Mouse (Mus musculus): ENCODE data around the gene Hspa1a. TPM values are rescaled to one million over a fixed set of nuclear protein-coding genes. Genes with fewer than 3 reads are reported as not detected.

Hspa1a gene
- total RNA-seq, 2 experiments from 2014 or later = 5.5 to 49.0 TPM

DNA sequence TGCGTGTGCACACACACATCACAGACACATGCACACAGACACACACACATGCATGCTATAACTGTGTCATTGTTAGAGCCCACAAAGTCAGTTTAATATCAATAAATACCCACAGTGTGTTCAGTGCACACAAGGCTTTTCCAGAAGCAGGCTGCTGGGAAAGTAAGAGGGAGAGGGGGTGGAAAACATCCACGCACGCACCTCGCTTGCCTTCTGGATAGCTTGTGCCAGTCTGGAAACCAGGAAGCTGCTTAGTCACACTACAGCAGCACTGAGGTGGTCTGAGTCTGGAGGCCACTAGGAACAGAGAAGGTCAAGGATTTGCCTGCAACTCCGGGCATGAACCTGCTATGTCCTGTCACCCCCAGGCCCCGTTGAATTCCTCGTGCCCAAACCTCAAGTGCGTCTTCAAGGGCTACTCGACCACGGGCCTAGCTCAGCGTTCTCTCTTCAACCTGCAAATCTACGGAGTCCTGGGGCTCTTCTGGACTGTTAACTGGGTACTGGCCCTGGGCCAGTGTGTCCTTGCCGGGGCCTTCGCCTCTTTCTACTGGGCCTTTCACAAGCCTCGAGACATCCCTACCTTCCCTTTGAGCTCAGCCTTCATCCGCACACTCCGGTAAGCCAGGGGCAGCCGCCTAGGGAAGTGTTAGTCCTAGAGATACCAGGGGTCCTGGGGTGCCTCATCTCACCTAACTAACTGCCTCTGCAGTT, 44.5 kb downstream of the Hspa1a start:
- ATAC-seq (replicated peaks; ENCODE audit: poor library complexity, severe bottlenecking) = no peak

DNA sequence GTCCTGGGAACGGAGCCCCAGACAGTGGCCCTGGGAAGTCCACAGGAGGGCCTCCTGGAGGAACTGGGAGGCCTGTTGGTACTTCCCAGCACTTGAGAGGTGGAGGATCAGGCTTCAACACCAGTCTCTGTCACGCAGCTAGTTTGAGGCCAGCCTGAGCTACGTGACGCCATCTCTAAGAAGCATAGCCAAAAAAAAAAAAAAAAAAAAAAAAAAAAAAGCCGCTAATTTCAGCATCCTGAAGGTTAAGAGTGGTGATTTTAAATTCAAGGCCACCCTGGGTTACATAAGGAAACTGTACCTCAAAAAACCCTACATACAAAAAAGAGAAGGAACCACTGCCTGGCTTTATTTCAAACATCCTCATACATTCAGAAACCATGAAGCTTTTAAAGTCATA, 47.7 kb downstream of the Hspa1a start:
- ATAC-seq (replicated peaks; ENCODE audit: poor library complexity, severe bottlenecking) = peak; percentile 6; the same call in 1 of the 2 replicates

DNA sequence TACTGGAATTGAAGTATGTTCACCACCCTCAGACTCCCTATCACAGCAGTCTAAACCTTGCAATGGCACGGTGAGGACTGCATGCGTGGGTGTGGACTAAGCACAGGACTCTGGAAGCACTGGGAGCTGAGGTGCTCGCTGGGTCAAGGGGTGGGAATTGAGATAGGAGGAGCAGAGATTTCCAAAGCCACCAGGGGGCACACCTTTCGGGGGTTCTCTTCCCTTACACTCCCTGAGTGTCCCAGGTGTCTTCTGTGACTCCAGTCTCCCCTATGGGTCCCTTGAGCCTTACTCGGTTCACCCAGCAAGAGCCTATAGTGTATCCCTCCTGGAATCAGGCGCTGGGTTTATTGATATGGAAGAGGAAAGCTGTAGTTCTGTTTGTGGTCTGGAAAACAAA, 49.0 kb downstream of the Hspa1a start:
- no peak; the same call in 1 of the 2 replicates for ATAC-seq (replicated peaks; ENCODE audit: poor library complexity, severe bottlenecking)

Other genes with a start within 250 kb of the Hspa1a start
Only the 30 nearest of the 43 such genes appear.
- 24.0 and 47.6 TPM in 2 replicates for gene Stk19, start 135.2 kb downstream of the Hspa1a start, total RNA-seq (2014; fragmentation: Nextera tagmentation)
- 23.1 and 29.0 TPM in 2 replicates for gene Stk19, start 135.2 kb downstream of the Hspa1a start, total RNA-seq (2017)
- 28.3 and 50.7 TPM in 2 replicates for gene Dxo, start 135.1 kb downstream of the Hspa1a start, total RNA-seq (2014; fragmentation: Nextera tagmentation)
- gene Dxo, start 135.1 kb downstream of the Hspa1a start, total RNA-seq (2017) = 30.2 and 32.1 TPM in 2 replicates
- gene Skiv2l, start 121.9 kb downstream of the Hspa1a start, total RNA-seq (2014; fragmentation: Nextera tagmentation) = 31.1 and 48.4 TPM in 2 replicates
- gene Skiv2l, start 121.9 kb downstream of the Hspa1a start, total RNA-seq (2017) = 29.3 and 43.9 TPM in 2 replicates
- gene Nelfe, start 121.8 kb downstream of the Hspa1a start, total RNA-seq (2014; fragmentation: Nextera tagmentation) = 53.3 and 54.5 TPM in 2 replicates
- gene Nelfe, start 121.8 kb downstream of the Hspa1a start, total RNA-seq (2017) = 37.1 and 57.3 TPM in 2 replicates
- not detected in 2 replicates for gene Cfb, start 109.6 kb downstream of the Hspa1a start, total RNA-seq (2014; fragmentation: Nextera tagmentation)
- not detected in 2 replicates for gene Cfb, start 109.6 kb downstream of the Hspa1a start, total RNA-seq (2017)
- gene Zbtb12, start 92.7 kb downstream of the Hspa1a start, total RNA-seq (2014; fragmentation: Nextera tagmentation) = 12.2 and 14.2 TPM in 2 replicates
- gene Zbtb12, start 92.7 kb downstream of the Hspa1a start, total RNA-seq (2017) = 13.3 and 15.3 TPM in 2 replicates
- gene Gm20547, start 90.1 kb downstream of the Hspa1a start, total RNA-seq (2014; fragmentation: Nextera tagmentation) = not detected in 2 replicates
- not detected in 2 replicates for gene Gm20547, start 90.1 kb downstream of the Hspa1a start, total RNA-seq (2017)
- 1.5 and 7.7 TPM in 2 replicates for gene C2, start 73.9 kb downstream of the Hspa1a start, total RNA-seq (2014; fragmentation: Nextera tagmentation)
- gene C2, start 73.9 kb downstream of the Hspa1a start, total RNA-seq (2017) = 0.47 TPM in 1 of 2 replicates, not detected in the other
- 78.2 and 87.0 TPM in 2 replicates for gene Ehmt2, start 73.7 kb downstream of the Hspa1a start, total RNA-seq (2014; fragmentation: Nextera tagmentation)
- 90.9 and 120 TPM in 2 replicates for gene Ehmt2, start 73.7 kb downstream of the Hspa1a start, total RNA-seq (2017)
- gene Slc44a4, start 57.7 kb downstream of the Hspa1a start, total RNA-seq (2014; fragmentation: Nextera tagmentation) = 0.41 TPM in 1 of 2 replicates, not detected in the other
- 0.78 and 1.8 TPM in 2 replicates for gene Slc44a4, start 57.7 kb downstream of the Hspa1a start, total RNA-seq (2017)
- gene Neu1, start 40.9 kb downstream of the Hspa1a start, total RNA-seq (2014; fragmentation: Nextera tagmentation) = 30.3 and 35.3 TPM in 2 replicates
- gene Neu1, start 40.9 kb downstream of the Hspa1a start, total RNA-seq (2017) = 27.0 and 32.4 TPM in 2 replicates
- gene Hspa1b, start 12.9 kb downstream of the Hspa1a start, total RNA-seq (2014; fragmentation: Nextera tagmentation) = 11.4 and 13.9 TPM in 2 replicates
- 67.7 and 68.3 TPM in 2 replicates for gene Hspa1b, start 12.9 kb downstream of the Hspa1a start, total RNA-seq (2017)
- not detected in 2 replicates for gene Gm20481, start 2.2 kb downstream of the Hspa1a start, total RNA-seq (2014; fragmentation: Nextera tagmentation)
- 0.34 and 1.4 TPM in 2 replicates for gene Gm20481, start 2.2 kb downstream of the Hspa1a start, total RNA-seq (2017)
- gene Hspa1l, start 547 bp upstream of the Hspa1a start, total RNA-seq (2014; fragmentation: Nextera tagmentation) = not detected in 2 replicates
- gene Hspa1l, start 547 bp upstream of the Hspa1a start, total RNA-seq (2017) = 0.09 TPM in 1 of 2 replicates, not detected in the other
- gene Lsm2, start 9.7 kb upstream of the Hspa1a start, total RNA-seq (2014; fragmentation: Nextera tagmentation) = 129 and 305 TPM in 2 replicates
- gene Lsm2, start 9.7 kb upstream of the Hspa1a start, total RNA-seq (2017) = 42.0 and 71.6 TPM in 2 replicates
- 75.6 and 150 TPM in 2 replicates for gene Vars, start 28.8 kb upstream of the Hspa1a start, total RNA-seq (2014; fragmentation: Nextera tagmentation)
- gene Vars, start 28.8 kb upstream of the Hspa1a start, total RNA-seq (2017) = 174 and 181 TPM in 2 replicates
- 0.11 and 0.19 TPM in 2 replicates for gene Vwa7, start 44.4 kb upstream of the Hspa1a start, total RNA-seq (2014; fragmentation: Nextera tagmentation)
- gene Vwa7, start 44.4 kb upstream of the Hspa1a start, total RNA-seq (2017) = not detected in 2 replicates
- gene Sapcd1, start 55.9 kb upstream of the Hspa1a start, total RNA-seq (2014; fragmentation: Nextera tagmentation) = 2.5 TPM in 1 of 2 replicates, not detected in the other
- gene Sapcd1, start 55.9 kb upstream of the Hspa1a start, total RNA-seq (2017) = 0.90 TPM in 1 of 2 replicates, not detected in the other
- gene Msh5, start 74.6 kb upstream of the Hspa1a start, total RNA-seq (2014; fragmentation: Nextera tagmentation) = 0.19 and 6.8 TPM in 2 replicates
- 0.62 and 3.6 TPM in 2 replicates for gene Msh5, start 74.6 kb upstream of the Hspa1a start, total RNA-seq (2017)
- gene Clic1, start 77.8 kb upstream of the Hspa1a start, total RNA-seq (2014; fragmentation: Nextera tagmentation) = 231 and 245 TPM in 2 replicates
- 268 and 347 TPM in 2 replicates for gene Clic1, start 77.8 kb upstream of the Hspa1a start, total RNA-seq (2017)
- gene Ddah2, start 86.9 kb upstream of the Hspa1a start, total RNA-seq (2014; fragmentation: Nextera tagmentation) = 3.4 TPM in 1 of 2 replicates, not detected in the other
- gene Ddah2, start 86.9 kb upstream of the Hspa1a start, total RNA-seq (2017) = 0.57 and 3.7 TPM in 2 replicates
- gene Ly6g6c, start 93.2 kb upstream of the Hspa1a start, total RNA-seq (2014; fragmentation: Nextera tagmentation) = not detected in 2 replicates
- gene Ly6g6c, start 93.2 kb upstream of the Hspa1a start, total RNA-seq (2017) = not detected in 2 replicates
- not detected in 2 replicates for gene Mpig6b, start 94.0 kb upstream of the Hspa1a start, total RNA-seq (2014; fragmentation: Nextera tagmentation)
- gene Mpig6b, start 94.0 kb upstream of the Hspa1a start, total RNA-seq (2017) = not detected in 2 replicates
- not detected in 2 replicates for gene Ly6g6e, start 104.7 kb upstream of the Hspa1a start, total RNA-seq (2014; fragmentation: Nextera tagmentation)
- gene Ly6g6e, start 104.7 kb upstream of the Hspa1a start, total RNA-seq (2017) = not detected in 2 replicates
- not detected in 2 replicates for gene Ly6g6d, start 105.9 kb upstream of the Hspa1a start, total RNA-seq (2014; fragmentation: Nextera tagmentation)
- not detected in 2 replicates for gene Ly6g6d, start 105.9 kb upstream of the Hspa1a start, total RNA-seq (2017)
- gene Ly6g6f, start 113.5 kb upstream of the Hspa1a start, total RNA-seq (2014; fragmentation: Nextera tagmentation) = not detected in 2 replicates
- not detected in 2 replicates for gene Ly6g6f, start 113.5 kb upstream of the Hspa1a start, total RNA-seq (2017)
- gene Abhd16a, start 117.1 kb upstream of the Hspa1a start, total RNA-seq (2014; fragmentation: Nextera tagmentation) = 26.7 and 33.3 TPM in 2 replicates
- gene Abhd16a, start 117.1 kb upstream of the Hspa1a start, total RNA-seq (2017) = 27.7 and 35.0 TPM in 2 replicates
- gene Ly6g5c, start 136.1 kb upstream of the Hspa1a start, total RNA-seq (2014; fragmentation: Nextera tagmentation) = not detected in 2 replicates
- not detected in 2 replicates for gene Ly6g5c, start 136.1 kb upstream of the Hspa1a start, total RNA-seq (2017)
- 1.6 TPM in 1 of 2 replicates, not detected in the other for gene Ly6g5b, start 143.3 kb upstream of the Hspa1a start, total RNA-seq (2014; fragmentation: Nextera tagmentation)
- gene Ly6g5b, start 143.3 kb upstream of the Hspa1a start, total RNA-seq (2017) = 0.56 TPM in 1 of 2 replicates, not detected in the other
- gene Gpank1, start 149.3 kb upstream of the Hspa1a start, total RNA-seq (2014; fragmentation: Nextera tagmentation) = 21.2 and 25.4 TPM in 2 replicates
- gene Gpank1, start 149.3 kb upstream of the Hspa1a start, total RNA-seq (2017) = 24.0 and 26.9 TPM in 2 replicates

All from granulocyte monocyte progenitor cell, adult 5-6 weeks (primary cell).